Mouse (Mus musculus) heart, embryonic 11.5 days (tissue): ENCODE results near the gene Nav1. TPM values are rescaled to one million over a fixed set of nuclear protein-coding genes. Genes with fewer than 3 reads are reported as not detected.

ENCODE experiments used
- ATAC-seq: fragments of 200-750 bp; cut with Nextera tagmentation; replicated peaks from 2 replicates; pipeline ENCODE4 v1.8.0; 2017; ENCODE audit warnings: moderate library complexity; ENCODE audit not compliant: insufficient number of reproducible peaks, low FRiP score, low TSS enrichment
- H3K27ac ChIP-seq: fragments of 300-500 bp; sonication (generic); 2 replicates; pipeline ENCODE4 v1.5.1; 2014; ENCODE audit warnings: mild to moderate bottlenecking, low read depth, low read length
- H3K27me3 ChIP-seq: fragments of 300-500 bp; sonication (generic); 2 replicates; pipeline ENCODE4 v1.6.1; 2014; ENCODE audit warnings: mild to moderate bottlenecking, low read length, mixed read lengths; ENCODE audit not compliant: control insufficient read depth, insufficient read depth
- H3K36me3 ChIP-seq: fragments of 300-500 bp; sonication (generic); 2 replicates; pipeline ENCODE4 v1.6.1; 2014; ENCODE audit warnings: mild to moderate bottlenecking, low read length, moderate library complexity, mixed read lengths; ENCODE audit not compliant: control insufficient read depth, insufficient read depth
- H3K4me1 ChIP-seq: fragments of 300-500 bp; sonication (generic); 2 replicates; pipeline ENCODE4 v1.6.1; 2014; ENCODE audit warnings: low read length; ENCODE audit not compliant: control insufficient read depth, insufficient read depth
- H3K4me2 ChIP-seq: fragments of 300-500 bp; sonication (generic); 2 replicates; pipeline ENCODE4 v1.6.1; 2014; ENCODE audit warnings: mild to moderate bottlenecking, moderate library complexity
- H3K4me3 ChIP-seq: fragments of 300-500 bp; sonication (generic); 2 replicates; pipeline ENCODE4 v1.5.1; 2014; ENCODE audit warnings: low read depth, low read length
- H3K9ac ChIP-seq: fragments of 300-500 bp; sonication (generic); 2 replicates; pipeline ENCODE4 v1.6.1; 2014; ENCODE audit warnings: mild to moderate bottlenecking, low read depth, low read length, moderate library complexity
- H3K9me3 ChIP-seq: fragments of 300-500 bp; sonication (generic); replicated peaks from 2 replicates; pipeline ENCODE4 v1.6.1; 2016; ENCODE audit warnings: low read length; ENCODE audit not compliant: control insufficient read depth
- WGBS: fragments of 180-500 bp; shearing (Covaris S2); extraction: QIAGEN DNeasy Blood & Tissue Kit; methylation state at CpG from one replicate; pipeline ENCODE4 v1.1.7; 2014; ENCODE audit not compliant: insufficient replicate concordance; 5-methylcytosine and 5-hydroxymethylcytosine counted together
- polyA plus RNA-seq: library from polyadenylated mRNA; unstranded; fragments of >200 nt; fragmentation: Nextera tagmentation; extraction: Ambion mirVana; gene quantifications from 2 replicates; pipeline ENCODE4 v1.2.1, GENCODE M21; 2014

The Nav1 gene
- polyA plus RNA-seq, 1 experiment from 2014 or later, result 25.2 TPM

DNA sequence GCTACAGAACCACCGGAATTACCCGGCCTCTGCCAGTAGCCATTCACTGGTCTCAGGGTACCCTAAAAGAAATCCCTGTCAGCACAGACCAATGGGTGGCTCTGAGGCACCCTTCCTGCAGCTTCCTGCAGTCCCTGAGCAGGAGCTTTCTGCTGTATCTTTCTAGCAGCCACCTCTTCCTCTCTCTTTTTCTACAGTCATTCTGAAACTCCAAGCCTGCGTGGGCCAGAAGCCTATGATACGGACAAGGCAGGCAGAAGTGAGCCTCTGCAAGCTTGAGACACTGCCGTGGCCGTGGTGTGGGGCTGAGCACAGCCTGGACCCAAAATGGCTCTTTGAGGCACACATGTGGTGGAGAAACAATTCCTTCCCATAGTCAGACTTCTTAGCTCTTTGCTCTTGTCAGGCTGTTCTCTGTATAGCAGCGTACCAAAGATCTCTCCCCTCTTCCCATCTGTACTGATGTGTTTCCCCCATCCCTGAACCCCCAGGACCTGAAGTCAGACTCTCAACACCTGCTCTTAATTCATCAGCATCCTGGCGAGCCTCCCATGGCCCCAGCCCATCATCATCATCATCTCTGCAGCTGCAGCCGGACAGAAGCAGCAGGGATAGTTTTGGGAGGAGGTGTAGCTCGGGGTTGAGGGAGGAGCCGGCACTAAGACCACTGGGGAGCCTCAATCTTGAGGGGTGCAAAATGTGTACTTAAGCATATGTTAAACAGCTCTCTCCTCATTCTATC lies 28.4 kb upstream of the Nav1 start:
- Histone ChIP-seq H3K9ac (no peak overlapping the region), H3K4me1 (peaks cover 44% of the 10 kb centered on the region), H3K27ac (no peak overlapping the region), H3K9me3 (no peaks in the 10 kb centered on the region), H3K27me3 (no peaks in the 10 kb centered on the region), H3K4me2 (no peak overlapping the region), H3K36me3 (no peaks in the 10 kb centered on the region), H3K4me3 (no peak overlapping the region)
- no peak for ATAC-seq
- WGBS, result 77% methylated on average over 11 of the region's 11 CpGs

DNA sequence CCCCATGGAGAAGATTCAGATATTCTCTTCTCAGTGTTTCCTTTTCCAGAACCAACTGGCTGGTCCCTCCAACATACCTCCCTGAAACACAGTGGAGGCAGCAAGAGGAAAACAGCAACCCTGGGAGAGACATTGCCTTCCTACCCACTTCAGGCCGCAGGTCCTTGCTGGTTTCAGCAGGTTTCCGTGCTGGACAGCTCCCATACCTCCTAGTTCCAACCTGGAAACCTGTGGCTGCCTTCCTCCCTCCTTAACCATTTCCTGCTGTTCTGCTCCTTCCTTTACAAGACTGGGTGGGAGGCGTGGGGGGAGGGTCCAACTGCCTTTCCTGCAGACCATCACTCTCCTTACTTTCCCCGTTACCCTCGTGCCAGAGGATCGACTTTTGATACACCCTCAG lies 27.7 kb upstream of the Nav1 start:
- ATAC-seq, result no peak
- Histone ChIP-seq H3K9me3 (no peaks in the 10 kb centered on the region), H3K4me3 (no peak overlapping the region), H3K27ac (no peak overlapping the region), H3K36me3 (no peaks in the 10 kb centered on the region), H3K27me3 (no peaks in the 10 kb centered on the region), H3K9ac (no peak overlapping the region), H3K4me1 (peaks cover 44% of the 10 kb centered on the region), H3K4me2 (no peak overlapping the region)
- WGBS, result 10% methylated on average over 6 of the region's 6 CpGs

GRCm38 (mm10) chr1:135633884-135634283 lies 26.8 kb upstream of the Nav1 start:
- Histone ChIP-seq H3K4me1 (peaks cover 44% of the 10 kb centered on the region), H3K4me3 (no peak overlapping the region), H3K4me2 (no peak overlapping the region), H3K27ac (no peak overlapping the region), H3K27me3 (no peaks in the 10 kb centered on the region), H3K36me3 (no peaks in the 10 kb centered on the region), H3K9me3 (no peaks in the 10 kb centered on the region), H3K9ac (no peak overlapping the region)
- WGBS, result 71% methylated on average over 2 of the region's 2 CpGs
- ATAC-seq, result no peak

DNA sequence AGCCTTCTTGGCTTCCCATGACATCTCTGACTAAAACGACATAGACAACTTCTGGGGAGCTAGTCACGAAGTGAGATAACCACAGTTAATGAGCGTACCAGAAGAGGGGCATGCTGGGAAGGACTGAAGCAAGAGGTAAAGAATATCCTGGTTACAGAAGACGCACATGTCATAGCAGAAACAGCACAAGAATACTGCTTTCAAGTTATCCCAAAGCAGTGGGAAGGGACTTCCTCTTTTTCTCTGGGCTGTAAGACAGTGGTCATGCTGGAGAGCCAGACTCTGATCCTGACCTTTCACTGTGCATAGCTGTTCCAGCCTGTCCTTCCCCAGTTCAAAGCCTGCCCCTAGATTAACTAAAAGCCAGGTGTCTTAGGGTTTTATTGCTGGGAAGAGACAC lies 26.4 kb upstream of the Nav1 start:
- Histone ChIP-seq H3K4me2 (no peak overlapping the region), H3K9ac (no peak overlapping the region), H3K27me3 (no peaks in the 10 kb centered on the region), H3K36me3 (no peaks in the 10 kb centered on the region), H3K4me1 (peaks cover 44% of the 10 kb centered on the region), H3K27ac (no peak overlapping the region), H3K4me3 (no peak overlapping the region), H3K9me3 (no peaks in the 10 kb centered on the region)
- 82% methylated on average over 4 of the region's 4 CpGs for WGBS
- no peak for ATAC-seq

GRCm38 (mm10) chr1:135632199-135632598 lies 25.1 kb upstream of the Nav1 start:
- 75% methylated on average over 1 of the region's 1 CpGs for WGBS
- peak overlapping the region; percentile 62; the same call in 1 of the 2 replicates for H3K27ac ChIP-seq
- peaks cover 36% of the 10 kb centered on the region for H3K4me1 ChIP-seq

DNA sequence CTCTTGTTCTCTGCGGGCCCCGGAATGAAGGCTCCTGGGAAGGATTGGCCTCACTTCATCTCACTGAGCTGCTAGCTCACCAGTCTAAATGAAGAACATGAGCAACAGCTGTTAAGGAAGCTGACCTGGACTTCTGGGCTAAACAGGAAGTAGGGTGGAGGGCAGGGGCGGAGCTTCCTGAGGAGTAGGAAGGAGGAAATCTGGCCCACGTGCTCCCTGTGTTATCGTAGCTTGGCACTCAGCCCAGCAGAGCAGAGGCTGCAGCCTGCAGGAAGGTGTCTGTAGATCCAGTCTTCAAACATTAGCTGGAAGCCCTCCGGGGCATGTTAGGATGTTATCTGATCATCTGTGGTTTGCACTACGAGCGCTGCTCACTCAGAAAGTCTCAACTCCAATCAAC lies 24.4 kb upstream of the Nav1 start:
- 33% methylated on average over 8 of the region's 8 CpGs for WGBS
- peak overlapping the region; percentile 62 for H3K27ac ChIP-seq
- 0 out of 2 replicates have a peak, but pooled peaks have one; percentile 57 for ATAC-seq
- no peaks in the 10 kb centered on the region for H3K27me3 ChIP-seq
- H3K4me2 ChIP-seq, result peak overlapping the region; percentile 24; the same call in 1 of the 2 replicates
- peaks cover 32% of the 10 kb centered on the region for H3K4me1 ChIP-seq
- H3K36me3 ChIP-seq, result no peaks in the 10 kb centered on the region
- no peak overlapping the region for H3K4me3 ChIP-seq
- H3K9me3 ChIP-seq, result no peaks in the 10 kb centered on the region
- H3K9ac ChIP-seq, result no peak overlapping the region

More at GRCm38 (mm10) chr1:135632199-135632598, 25.1 kb upstream of the Nav1 start:
- no peaks in the 10 kb centered on the region for H3K27me3 ChIP-seq
- no peak for ATAC-seq
- no peaks in the 10 kb centered on the region for H3K36me3 ChIP-seq
- no peaks in the 10 kb centered on the region for H3K9me3 ChIP-seq
- H3K9ac ChIP-seq, result no peak overlapping the region
- H3K4me3 ChIP-seq, result no peak overlapping the region
- no peak overlapping the region for H3K4me2 ChIP-seq

DNA sequence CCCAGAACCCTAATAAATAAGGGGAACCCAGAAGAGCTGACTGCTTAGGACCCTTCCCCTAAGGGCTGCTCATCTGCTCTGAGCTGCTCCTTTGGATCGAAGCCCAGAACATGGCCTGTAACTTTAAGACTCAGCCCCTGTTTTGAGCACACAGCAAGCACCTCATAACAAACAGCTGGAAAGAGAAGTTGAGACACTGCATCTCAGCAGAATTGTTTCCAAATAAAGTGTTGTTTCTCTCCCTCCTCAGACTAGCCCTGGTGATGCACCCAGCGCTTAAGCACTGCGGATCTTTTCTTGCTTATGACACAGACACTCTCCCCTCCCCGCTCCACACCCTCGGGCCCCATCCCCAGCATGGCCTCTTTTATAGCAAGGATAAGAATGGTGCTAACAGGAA lies 22.8 kb upstream of the Nav1 start:
- H3K9me3 ChIP-seq, result no peaks in the 10 kb centered on the region
- no peak overlapping the region for H3K4me3 ChIP-seq
- H3K27ac ChIP-seq, result no peak overlapping the region
- no peaks in the 10 kb centered on the region for H3K27me3 ChIP-seq
- no peak for ATAC-seq
- no peak overlapping the region for H3K4me2 ChIP-seq
- peaks cover 16% of the 10 kb centered on the region for H3K4me1 ChIP-seq
- 83% methylated on average over 5 of the region's 5 CpGs for WGBS
- H3K36me3 ChIP-seq, result no peaks in the 10 kb centered on the region
- no peak overlapping the region for H3K9ac ChIP-seq

DNA sequence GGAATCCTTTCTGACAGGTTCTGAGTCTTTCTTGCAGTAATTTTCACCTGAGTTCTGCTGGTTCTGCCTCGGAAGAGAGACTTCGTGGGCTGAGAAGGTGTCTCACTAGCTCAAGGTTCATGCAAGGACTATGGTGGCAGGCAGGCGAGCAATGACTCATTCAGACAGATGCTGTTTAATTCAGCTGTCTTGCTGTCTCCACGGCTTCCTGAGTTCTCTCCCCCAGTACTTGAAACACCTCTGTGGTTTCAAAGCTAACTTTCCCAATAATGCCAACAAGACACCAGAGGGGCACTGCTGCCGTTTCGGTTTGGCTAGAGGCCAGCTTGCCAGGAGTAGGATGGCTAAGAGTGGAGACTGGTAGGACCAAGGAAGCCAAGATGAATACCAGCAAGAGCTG lies 19.1 kb upstream of the Nav1 start:
- no peak overlapping the region for H3K9ac ChIP-seq
- H3K27me3 ChIP-seq, result no peaks in the 10 kb centered on the region
- H3K4me2 ChIP-seq, result no peak overlapping the region
- no peak for ATAC-seq
- H3K4me3 ChIP-seq, result no peak overlapping the region
- no peaks in the 10 kb centered on the region for H3K9me3 ChIP-seq
- H3K36me3 ChIP-seq, result no peaks in the 10 kb centered on the region
- no peak overlapping the region for H3K27ac ChIP-seq
- peaks cover 6% of the 10 kb centered on the region; the same call in 1 of the 2 replicates for H3K4me1 ChIP-seq
- WGBS, result 81% methylated on average over 6 of the region's 6 CpGs

- H3K4me3 ChIP-seq, result no peak overlapping the region
- no peaks in the 10 kb centered on the region for H3K27me3 ChIP-seq
- no peak overlapping the region for H3K9ac ChIP-seq
- H3K9me3 ChIP-seq, result no peaks in the 10 kb centered on the region
- no peak overlapping the region for H3K27ac ChIP-seq
- H3K36me3 ChIP-seq, result no peaks in the 10 kb centered on the region
- ATAC-seq, result no peak
- no peak overlapping the region for H3K4me2 ChIP-seq
- peaks cover 4% of the 10 kb centered on the region; the same call in 1 of the 2 replicates for H3K4me1 ChIP-seq
- WGBS, result 67% methylated on average over 3 of the region's 3 CpGs
These were observed 18.6 kb upstream of the Nav1 start for GRCm38 (mm10) chr1:135625741-135626140.
